Mouse (Mus musculus): ENCODE results near the gene Dnajc4. TPM values are rescaled to one million over a fixed set of nuclear protein-coding genes. Genes with fewer than 3 reads are reported as not detected.

Dnajc4 gene
- polyA plus RNA-seq, 1 experiment from 2014 or later, result 26.3 TPM

- peaks cover 18% of the 10 kb centered on the region for H3K4me1 ChIP-seq (ENCODE audit: control insufficient read depth, insufficient read depth, low read length)
- no peaks in the 10 kb centered on the region for H3K9me3 ChIP-seq (replicated peaks; ENCODE audit: control insufficient read depth, low read length)
- H3K9ac ChIP-seq (ENCODE audit: low read depth, low read length), result peak overlapping the region; percentile 89
- H3K27ac ChIP-seq (ENCODE audit: low read depth, low read length), result peak overlapping the region; percentile 96
- WGBS (ENCODE audit: insufficient replicate concordance), result 20% methylated on average over 27 of the region's 29 CpGs
- peak overlapping the region; percentile 84 for H3K4me3 ChIP-seq (ENCODE audit: low read depth, low read length)
- H3K4me2 ChIP-seq, result peak overlapping the region; percentile 79
- ATAC-seq (replicated peaks; ENCODE audit: insufficient number of reproducible peaks, low FRiP score, low TSS enrichment), result no peak
- no peaks in the 10 kb centered on the region for H3K36me3 ChIP-seq (ENCODE audit: control insufficient read depth, insufficient read depth, low read length)
- peaks cover 6% of the 10 kb centered on the region for H3K27me3 ChIP-seq (ENCODE audit: control insufficient read depth, insufficient read depth, low read length)
These were observed 51.7 kb downstream of the Dnajc4 start for GRCm38 (mm10) chr19:6940396-6941351.

GRCm38 (mm10) chr19:6939106-6940002, 53.0 kb downstream of the Dnajc4 start:
- H3K9me3 ChIP-seq (replicated peaks; ENCODE audit: control insufficient read depth, low read length), result no peaks in the 10 kb centered on the region
- H3K4me1 ChIP-seq (ENCODE audit: control insufficient read depth, insufficient read depth, low read length), result peaks cover 19% of the 10 kb centered on the region
- H3K27me3 ChIP-seq (ENCODE audit: control insufficient read depth, insufficient read depth, low read length), result peaks cover 19% of the 10 kb centered on the region
- 90% methylated on average over 20 of the region's 20 CpGs for WGBS (ENCODE audit: insufficient replicate concordance)
- H3K4me2 ChIP-seq, result no peak overlapping the region
- no peak overlapping the region for H3K27ac ChIP-seq (ENCODE audit: low read depth, low read length)
- ATAC-seq (replicated peaks; ENCODE audit: insufficient number of reproducible peaks, low FRiP score, low TSS enrichment), result no peak
- no peak overlapping the region for H3K4me3 ChIP-seq (ENCODE audit: low read depth, low read length)
- no peaks in the 10 kb centered on the region for H3K36me3 ChIP-seq (ENCODE audit: control insufficient read depth, insufficient read depth, low read length)
- H3K9ac ChIP-seq (ENCODE audit: low read depth, low read length), result no peak overlapping the region

Other genes starting within 250 kb of the Dnajc4 start
- 11.1 and 11.7 TPM in 2 replicates for gene Rps6ka4, start 151.9 kb downstream of the Dnajc4 start, polyA plus RNA-seq (2014; fragmentation: Nextera tagmentation; extraction: Ambion mirVana)
- 0.15 and 0.84 TPM in 2 replicates for gene Ccdc88b, start 134.4 kb downstream of the Dnajc4 start, polyA plus RNA-seq (2014; fragmentation: Nextera tagmentation; extraction: Ambion mirVana)
- 91.5 and 97.8 TPM in 2 replicates for gene Trmt112, start 82.9 kb downstream of the Dnajc4 start, polyA plus RNA-seq (2014; fragmentation: Nextera tagmentation; extraction: Ambion mirVana)
- 143 and 150 TPM in 2 replicates for gene Prdx5, start 82.5 kb downstream of the Dnajc4 start, polyA plus RNA-seq (2014; fragmentation: Nextera tagmentation; extraction: Ambion mirVana)
- 9.0 and 10.5 TPM in 2 replicates for gene Esrra, start 70.8 kb downstream of the Dnajc4 start, polyA plus RNA-seq (2014; fragmentation: Nextera tagmentation; extraction: Ambion mirVana)
- 1.9 and 3.9 TPM in 2 replicates for gene Catsperz, start 67.2 kb downstream of the Dnajc4 start, polyA plus RNA-seq (2014; fragmentation: Nextera tagmentation; extraction: Ambion mirVana)
- 0.17 and 0.46 TPM in 2 replicates for gene Kcnk4, start 58.1 kb downstream of the Dnajc4 start, polyA plus RNA-seq (2014; fragmentation: Nextera tagmentation; extraction: Ambion mirVana)
- gene Bad, start 50.7 kb downstream of the Dnajc4 start, polyA plus RNA-seq (2014; fragmentation: Nextera tagmentation; extraction: Ambion mirVana), result 54.9 and 55.7 TPM in 2 replicates
- gene Gpr137, start 50.1 kb downstream of the Dnajc4 start, polyA plus RNA-seq (2014; fragmentation: Nextera tagmentation; extraction: Ambion mirVana), result 22.4 and 23.7 TPM in 2 replicates
- gene Ppp1r14b, start 17.6 kb downstream of the Dnajc4 start, polyA plus RNA-seq (2014; fragmentation: Nextera tagmentation; extraction: Ambion mirVana), result 162 and 177 TPM in 2 replicates
- gene Plcb3, start 16.1 kb downstream of the Dnajc4 start, polyA plus RNA-seq (2014; fragmentation: Nextera tagmentation; extraction: Ambion mirVana), result 17.2 and 20.1 TPM in 2 replicates
- 84.5 and 88.4 TPM in 2 replicates for gene Fkbp2, start 12.1 kb downstream of the Dnajc4 start, polyA plus RNA-seq (2014; fragmentation: Nextera tagmentation; extraction: Ambion mirVana)
- gene Vegfb, start 4.9 kb downstream of the Dnajc4 start, polyA plus RNA-seq (2014; fragmentation: Nextera tagmentation; extraction: Ambion mirVana), result 76.9 and 79.1 TPM in 2 replicates
- 24.6 and 25.2 TPM in 2 replicates for gene Nudt22, start 3.5 kb upstream of the Dnajc4 start, polyA plus RNA-seq (2014; fragmentation: Nextera tagmentation; extraction: Ambion mirVana)
- 13.4 and 14.7 TPM in 2 replicates for gene Trpt1, start 3.6 kb upstream of the Dnajc4 start, polyA plus RNA-seq (2014; fragmentation: Nextera tagmentation; extraction: Ambion mirVana)
- gene Fermt3, start 26.9 kb upstream of the Dnajc4 start, polyA plus RNA-seq (2014; fragmentation: Nextera tagmentation; extraction: Ambion mirVana), result 11.5 and 11.9 TPM in 2 replicates
- gene Stip1, start 47.4 kb upstream of the Dnajc4 start, polyA plus RNA-seq (2014; fragmentation: Nextera tagmentation; extraction: Ambion mirVana), result 266 and 283 TPM in 2 replicates
- gene Macrod1, start 64.2 kb upstream of the Dnajc4 start, polyA plus RNA-seq (2014; fragmentation: Nextera tagmentation; extraction: Ambion mirVana), result 13.3 and 16.7 TPM in 2 replicates
- gene Flrt1, start 113.2 kb upstream of the Dnajc4 start, polyA plus RNA-seq (2014; fragmentation: Nextera tagmentation; extraction: Ambion mirVana), result 0.79 and 0.97 TPM in 2 replicates
- gene Otub1, start 213.7 kb upstream of the Dnajc4 start, polyA plus RNA-seq (2014; fragmentation: Nextera tagmentation; extraction: Ambion mirVana), result 172 and 186 TPM in 2 replicates
- gene Cox8a, start 225.0 kb upstream of the Dnajc4 start, polyA plus RNA-seq (2014; fragmentation: Nextera tagmentation; extraction: Ambion mirVana), result 1,752 and 1,771 TPM in 2 replicates
- gene Naa40, start 248.6 kb upstream of the Dnajc4 start, polyA plus RNA-seq (2014; fragmentation: Nextera tagmentation; extraction: Ambion mirVana), result 62.1 and 68.6 TPM in 2 replicates